Mouse (Mus musculus): ENCODE measurements around the gene Maco1. TPM values are rescaled to one million over a fixed set of nuclear protein-coding genes. Genes with fewer than 3 reads are reported as not detected.

Gene Maco1
- total RNA-seq, 2 experiments from 2014 or later = 49.7 to 56.6 TPM

DNA sequence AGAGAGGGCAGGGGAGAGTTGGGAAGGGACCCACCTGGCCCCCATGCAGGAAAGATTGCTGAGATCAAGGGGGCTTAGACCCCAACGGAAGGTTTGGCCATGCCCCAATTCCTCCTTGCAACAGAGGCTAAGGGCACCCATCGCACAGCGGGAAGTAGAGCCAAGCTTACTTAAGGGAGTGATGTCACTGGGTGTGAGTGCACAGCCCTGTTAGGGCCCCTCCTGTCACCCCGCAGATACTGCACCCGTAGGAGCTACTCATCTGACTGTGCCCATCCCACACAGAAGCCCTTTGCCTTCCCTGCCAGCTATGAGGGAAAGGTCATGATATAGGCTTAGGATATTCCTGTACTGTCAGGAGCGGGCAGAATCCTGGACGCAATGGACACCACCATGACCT is 93.6 kb downstream of the Maco1 start:
- DNase-seq (ENCODE audit: low spot score in 2 of 2) = no peak
- intact Hi-C loops (cut with DNase I) = no loop called here

DNA sequence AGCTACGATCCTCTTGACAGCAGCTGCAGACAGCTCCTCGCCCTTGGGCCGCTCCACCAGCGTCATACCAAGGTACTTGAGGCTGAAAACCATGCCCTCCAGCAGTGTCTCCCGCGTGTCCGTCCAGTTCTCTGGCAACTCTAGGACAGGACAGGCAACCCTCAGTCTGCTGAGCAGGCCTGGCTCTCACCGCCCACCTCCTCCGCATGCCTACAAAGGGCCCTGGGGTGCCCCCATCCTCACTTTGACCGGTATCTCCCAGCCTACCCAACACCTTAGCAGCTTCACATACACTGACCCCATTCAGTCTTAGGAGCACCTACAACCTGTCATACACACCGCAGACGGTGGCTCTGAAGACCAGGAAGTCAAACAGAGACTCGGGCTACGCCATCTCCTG is 94.2 kb downstream of the Maco1 start:
- intact Hi-C loops (cut with DNase I) = no loop called here
- DNase-seq (ENCODE audit: low spot score in 2 of 2) = no peak

DNA sequence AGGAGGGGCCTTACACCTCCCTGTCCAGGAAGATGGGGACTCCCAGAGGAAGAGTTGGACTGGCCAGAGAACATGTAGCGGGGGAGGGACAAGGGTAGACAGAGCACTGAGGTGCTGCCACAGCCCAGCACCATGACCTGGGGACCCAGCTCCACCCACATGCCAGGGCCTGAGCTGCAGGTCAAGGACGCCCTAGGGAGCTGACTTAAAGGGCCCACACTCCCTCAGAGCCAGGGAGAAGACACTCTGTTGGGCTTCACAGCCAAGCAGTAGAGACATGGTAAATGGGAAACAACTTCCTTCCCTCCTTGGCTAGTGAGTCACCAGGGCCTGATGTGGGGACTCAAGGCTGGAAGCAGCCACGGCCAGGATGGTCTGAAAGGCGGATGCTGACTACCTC is 94.8 kb downstream of the Maco1 start:
- DNase-seq (ENCODE audit: low spot score in 2 of 2) = no peak
- intact Hi-C loops (cut with DNase I) = no loop called here

DNA sequence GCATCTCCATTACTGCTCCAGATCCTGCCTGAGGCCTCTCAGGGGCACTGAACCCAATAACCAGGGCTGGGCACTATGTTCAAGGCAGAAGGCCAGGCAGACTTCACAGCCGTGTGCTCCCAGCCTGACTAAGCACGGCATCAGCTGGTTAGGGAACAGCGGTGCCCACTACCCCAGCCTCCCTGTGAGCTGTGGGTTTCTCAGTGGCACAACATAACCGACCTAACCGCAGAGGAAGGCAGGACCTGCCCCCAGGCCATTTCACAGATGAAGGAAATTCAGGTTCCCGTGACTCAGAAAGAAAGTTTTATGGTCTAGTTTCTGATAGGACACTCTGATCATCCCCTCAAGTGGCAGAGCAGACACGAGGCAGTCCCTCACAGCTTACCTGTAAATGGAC is 96.2 kb downstream of the Maco1 start:
- no peak for DNase-seq (ENCODE audit: low spot score in 2 of 2)
- intact Hi-C loops (cut with DNase I) = no loop called here

DNA sequence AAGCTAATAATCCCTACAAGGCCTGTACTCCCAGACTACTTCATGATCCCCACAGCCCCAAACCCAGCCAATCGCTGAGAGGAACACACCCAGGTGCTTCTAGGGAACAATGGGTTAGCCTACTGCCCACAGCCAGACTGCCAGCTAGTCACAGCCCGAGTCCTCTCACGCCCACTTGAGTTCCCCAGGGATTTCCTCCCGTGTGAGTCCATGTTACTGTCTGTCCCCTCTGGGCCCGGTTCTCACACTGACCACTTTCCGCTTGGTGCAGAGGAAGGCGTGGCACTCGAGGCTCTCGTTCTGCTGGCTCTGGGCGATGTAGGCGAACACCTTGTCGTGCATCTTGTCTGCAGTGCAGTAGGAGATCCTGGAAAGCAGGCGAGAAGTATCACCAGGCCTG is 98.2 kb downstream of the Maco1 start:
- intact Hi-C loops (cut with DNase I) = no loop called here
- DNase-seq (ENCODE audit: low spot score in 2 of 2) = no peak

DNA sequence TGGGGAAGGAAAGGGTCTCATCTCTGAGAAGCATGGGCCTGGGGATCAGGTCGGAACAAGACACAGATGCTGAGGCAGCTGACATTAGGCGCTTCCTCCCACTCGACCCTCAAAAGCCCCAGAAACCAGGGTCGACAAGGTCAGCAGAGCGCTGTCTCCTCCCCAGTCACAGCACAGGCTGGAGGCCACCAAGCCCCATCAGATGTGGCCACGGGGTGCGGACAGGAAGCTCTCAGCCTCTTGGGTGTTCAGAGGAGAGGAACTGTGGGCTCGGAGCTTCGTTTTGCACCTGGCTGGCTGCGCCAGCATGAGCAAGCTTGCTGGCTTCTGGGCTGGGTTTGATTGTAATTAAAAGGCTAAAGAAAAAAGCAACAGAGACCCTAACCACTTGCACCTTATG is 98.8 kb downstream of the Maco1 start:
- no peak for DNase-seq (ENCODE audit: low spot score in 2 of 2)
- intact Hi-C loops (cut with DNase I) = no loop called here

DNA sequence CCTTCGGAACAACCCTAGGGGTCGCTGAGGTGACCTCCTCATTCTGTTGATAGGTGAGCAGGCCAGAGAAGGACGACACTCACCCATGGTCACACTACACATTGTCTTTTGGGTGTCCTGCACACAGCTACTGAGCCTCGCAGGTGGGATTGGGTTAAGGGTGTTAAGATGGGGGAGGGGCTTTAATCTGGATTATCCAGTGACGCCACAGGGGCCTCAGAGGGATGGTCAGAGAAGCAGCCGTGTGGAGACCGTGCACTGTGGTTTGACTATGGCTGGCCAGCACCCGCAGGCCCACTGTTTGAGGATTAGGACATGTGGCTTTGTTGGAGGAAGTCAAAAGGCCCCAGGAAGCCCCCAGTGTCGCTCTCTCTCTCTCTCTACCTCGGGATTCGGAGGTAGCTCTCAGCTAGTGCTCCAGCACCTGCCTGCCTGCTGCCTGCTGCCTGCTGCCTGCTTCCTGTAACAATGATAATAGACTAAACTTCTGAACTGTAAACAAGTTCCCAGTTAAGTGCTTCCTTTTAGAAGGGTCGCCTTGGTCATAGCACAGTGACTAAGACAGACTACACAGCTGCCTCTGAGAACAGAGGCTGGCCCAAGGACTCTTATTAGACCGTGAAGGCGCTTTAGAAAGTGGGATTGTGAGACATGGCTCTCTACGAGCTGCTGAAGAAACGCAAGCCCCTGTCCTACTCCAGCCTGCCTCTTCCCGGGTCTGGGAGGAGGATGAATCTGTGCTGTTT is 99.5 kb downstream of the Maco1 start:
- DNase-seq (ENCODE audit: low spot score in 2 of 2) = no peak
- intact Hi-C loops (cut with DNase I) = no loop called here

DNA sequence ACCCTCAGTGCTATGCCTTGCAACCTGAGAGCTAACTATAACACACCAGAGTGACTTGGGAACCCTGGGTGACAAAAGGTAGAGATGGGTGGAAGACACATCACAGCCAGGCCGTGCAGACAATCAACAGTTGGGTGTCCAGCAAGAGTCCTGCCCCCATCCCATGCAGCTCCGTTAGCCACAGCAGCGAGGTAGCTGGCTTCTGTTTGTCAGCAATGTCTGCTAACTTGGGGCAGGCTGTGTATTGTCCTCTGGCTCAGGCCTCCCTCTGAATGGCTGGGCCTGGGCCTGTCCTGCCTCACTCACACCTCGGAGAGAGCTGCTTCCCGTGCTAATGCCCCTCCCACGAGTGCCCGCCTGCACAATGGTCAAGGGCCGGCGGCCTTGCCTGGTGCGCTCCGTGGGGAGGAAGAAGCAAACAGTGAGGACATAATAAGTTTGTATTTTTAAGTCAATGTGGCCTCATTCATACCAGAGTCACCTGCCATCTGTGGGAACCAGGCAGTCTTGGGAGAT is 100.2 kb downstream of the Maco1 start:
- intact Hi-C loops (cut with DNase I) = no loop called here
- DNase-seq (ENCODE audit: low spot score in 2 of 2) = no peak

Other genes with a start within 250 kb of the Maco1 start
- 10 to 100 TPM; 37.8 to 42.0 TPM for gene Man1c1, start 149.1 kb downstream of the Maco1 start, total RNA-seq (2021)
- gene Ldlrap1, start 85.3 kb downstream of the Maco1 start, total RNA-seq (2021) = 1 to 10 TPM; 3.1 to 3.5 TPM
- not detected for gene Rhd, start 11.2 kb upstream of the Maco1 start, total RNA-seq (2021)
- 100 to 1,000 TPM; 116 to 138 TPM for gene Tmem50a, start 61.7 kb upstream of the Maco1 start, total RNA-seq (2021)
- 100 to 1,000 TPM; 258 to 266 TPM for gene Rsrp1, start 70.2 kb upstream of the Maco1 start, total RNA-seq (2021)
- gene Syf2, start 77.6 kb upstream of the Maco1 start, total RNA-seq (2021) = 10 to 100 TPM; 49.9 to 59.3 TPM